Mouse (Mus musculus) adrenal gland, postnatal 10 days (tissue): ENCODE measurements around the gene Fhl2. TPM values are rescaled to one million over a fixed set of nuclear protein-coding genes. Genes with fewer than 3 reads are reported as not detected.
A peak's percentile ranks its signal among the peaks of the same experiment; 100 is the strongest.
"Not testable (repeated sequence)": the region's sequence is repeated elsewhere in the genome, so short reads cannot be mapped to it uniquely, and the experiment has no call there.

Experiments
- DNase-seq: peaks from one replicate; pipeline ENCODE4 v3.0.0; 2021; ENCODE audit warnings: mixed read lengths
- total RNA-seq, 2 experiments: library from RNA; stranded (reverse); gene quantifications; 2 replicates each; pipeline ENCODE4 v1.2.3; 2021

Fhl2 gene
- total RNA-seq, 2 experiments from 2014 or later = 16.3 to 20.8 TPM

DNA sequence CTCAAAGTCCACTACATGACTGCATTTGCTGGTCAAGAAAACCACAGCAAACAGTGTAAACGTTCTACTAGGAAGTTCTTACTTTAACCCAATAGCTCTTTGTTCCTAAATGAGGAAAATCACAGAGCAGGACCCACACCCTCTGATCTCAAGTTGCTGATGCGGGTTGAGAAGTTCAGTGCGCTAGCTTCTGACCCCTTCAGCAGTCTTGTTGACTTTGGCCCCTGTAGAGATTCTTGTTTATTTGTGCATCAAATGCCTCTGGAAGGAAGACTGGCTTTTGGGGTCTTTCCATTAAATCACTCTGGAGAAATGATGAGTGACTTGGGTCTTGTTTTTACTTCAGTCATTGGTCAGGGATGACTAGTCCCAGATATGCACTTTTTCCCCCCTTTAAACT is 46.6 kb downstream of the Fhl2 start:
- DNase-seq = no peak

DNA sequence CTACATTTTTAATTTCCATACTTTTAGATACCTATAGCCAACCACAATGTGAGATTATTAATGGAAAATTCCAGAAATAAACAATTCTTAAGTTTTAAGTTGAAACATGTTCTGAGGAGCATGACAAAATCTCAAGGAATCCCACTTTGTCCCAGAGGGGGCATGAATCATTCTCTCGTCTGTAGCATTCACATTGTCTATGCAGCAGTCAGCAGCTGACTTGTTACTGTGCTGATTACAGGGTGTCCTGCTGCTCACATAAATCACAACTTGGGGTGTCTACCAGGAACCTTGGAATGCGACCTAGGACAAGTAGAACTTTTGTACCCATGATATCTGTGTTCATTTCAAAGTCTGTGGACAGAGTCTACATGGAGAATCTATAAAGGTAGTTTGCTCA is 49.3 kb downstream of the Fhl2 start:
- no peak for DNase-seq

DNA sequence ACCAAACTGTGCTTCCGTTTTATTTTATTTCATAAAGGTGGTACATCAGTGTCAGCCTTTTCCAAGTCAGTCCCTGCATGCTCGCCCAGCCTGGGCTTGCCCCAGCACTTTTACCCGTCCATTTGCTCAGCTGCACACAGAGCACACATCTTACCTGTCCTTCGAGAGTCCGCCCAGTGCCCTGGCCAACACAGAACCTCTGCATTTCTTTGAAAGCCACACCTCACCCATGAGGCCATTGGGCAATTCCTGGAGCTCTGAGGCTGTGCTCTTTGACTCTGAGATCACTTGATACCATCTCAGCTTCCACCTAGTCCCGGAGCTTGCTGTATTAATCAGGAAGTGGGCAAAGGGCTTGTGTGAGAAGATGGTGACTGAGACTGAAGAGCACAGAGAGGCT is 51.4 kb downstream of the Fhl2 start:
- DNase-seq = no peak

DNA sequence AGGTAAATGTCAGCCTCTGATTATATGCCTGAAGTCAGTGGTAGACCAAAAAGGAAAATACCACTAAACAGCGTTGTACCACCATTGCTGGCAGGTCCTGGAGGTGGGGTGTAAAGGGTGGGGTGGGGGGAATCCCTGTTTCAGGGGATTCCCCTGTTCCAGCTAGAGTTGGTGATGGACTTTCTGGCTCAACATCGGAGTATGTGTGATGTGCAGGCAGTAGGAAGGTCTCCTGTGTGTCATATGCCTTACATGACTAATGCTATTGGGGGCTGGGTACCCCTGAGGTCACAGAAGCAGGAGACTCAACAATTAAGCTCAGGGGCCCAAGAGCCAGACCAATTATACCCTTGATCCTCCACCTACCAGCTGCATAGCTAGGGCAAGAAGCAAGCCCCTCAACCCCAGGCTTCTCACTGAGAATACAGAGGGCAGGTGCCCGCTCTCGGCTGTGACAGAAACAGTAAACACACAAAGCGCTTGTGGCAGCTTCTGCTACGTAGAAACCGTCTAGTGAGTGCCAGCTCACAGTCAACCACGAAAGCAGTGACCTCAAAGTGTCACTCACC is 52.4 kb downstream of the Fhl2 start:
- no peak for DNase-seq

DNA sequence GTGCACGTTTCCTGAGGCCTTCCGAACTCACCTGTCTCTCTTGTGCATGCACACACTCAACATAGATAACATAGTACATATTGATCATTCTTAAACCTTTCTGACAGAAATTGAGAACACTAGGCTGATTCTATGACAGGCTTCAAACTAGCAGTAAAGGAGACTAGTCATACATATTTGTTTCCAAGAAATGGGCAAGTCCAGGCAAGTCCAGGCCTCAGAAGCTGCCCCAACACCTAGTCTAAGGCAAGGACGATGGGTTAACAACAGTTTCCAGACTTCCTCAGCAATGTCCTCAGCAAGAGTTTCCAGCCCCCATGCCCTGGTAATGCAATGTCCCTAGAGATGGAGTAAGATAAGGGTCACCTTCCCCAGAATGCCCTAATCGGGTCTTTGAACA is 53.0 kb downstream of the Fhl2 start:
- no peak for DNase-seq

DNA sequence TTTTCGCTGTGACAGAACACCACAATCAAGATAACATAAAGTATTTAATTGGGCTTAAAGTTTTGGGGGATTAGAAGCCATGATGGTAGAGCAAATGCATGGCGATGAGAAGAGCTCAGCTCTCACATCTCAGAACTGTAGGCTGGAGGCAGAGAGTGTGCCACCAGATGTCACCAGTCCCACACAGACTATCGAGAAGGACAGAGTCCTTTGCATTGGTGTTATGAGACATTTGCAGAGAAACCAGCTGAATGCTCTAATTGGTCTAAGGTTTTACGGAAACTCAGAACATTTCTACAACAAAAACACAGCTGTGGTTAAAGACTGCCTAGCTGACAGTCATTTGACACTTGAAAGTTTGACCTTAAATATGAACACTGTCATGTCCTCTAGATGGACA is 53.5 kb downstream of the Fhl2 start:
- peak; percentile 8 for DNase-seq

DNA sequence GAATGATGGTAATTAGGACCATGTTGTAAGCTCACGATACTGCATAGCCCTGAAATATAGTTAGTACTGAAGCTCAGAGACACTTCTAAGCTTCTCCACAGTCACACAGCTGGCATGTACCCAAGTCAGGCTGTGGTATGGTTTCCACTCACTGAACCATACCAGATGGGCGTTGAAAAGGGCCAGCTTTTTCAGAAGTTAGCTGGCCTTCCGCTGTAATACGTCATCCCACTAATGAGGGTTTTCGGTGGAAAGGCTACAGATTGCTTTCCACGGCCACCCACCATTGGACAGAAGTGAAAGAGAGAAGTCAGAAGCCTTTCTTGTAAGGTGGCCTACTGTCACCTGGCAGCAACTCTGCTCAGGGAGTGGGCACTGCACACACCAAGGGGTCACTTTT is 53.9 kb downstream of the Fhl2 start:
- DNase-seq = no peak

DNA sequence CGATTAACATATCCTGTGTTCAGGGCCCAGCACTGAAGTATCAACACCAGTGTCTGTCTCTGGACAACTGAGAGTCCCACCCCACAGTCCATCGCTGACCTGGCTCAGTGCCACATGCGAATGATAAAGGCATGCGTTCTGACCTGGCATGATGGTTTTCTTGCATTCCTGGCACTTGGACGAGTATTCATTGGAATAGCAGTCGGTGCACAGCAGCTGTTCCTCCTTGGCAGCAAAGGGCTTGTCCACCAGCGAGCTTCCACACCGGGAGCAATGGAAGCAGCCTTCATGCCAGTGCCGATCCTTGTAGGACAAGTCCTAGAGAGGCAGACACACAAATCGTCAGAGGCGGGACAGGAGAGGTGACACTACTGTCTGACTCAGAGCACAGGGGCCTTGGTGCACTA is 55.2 kb downstream of the Fhl2 start:
- DNase-seq = peak; percentile 22

DNA sequence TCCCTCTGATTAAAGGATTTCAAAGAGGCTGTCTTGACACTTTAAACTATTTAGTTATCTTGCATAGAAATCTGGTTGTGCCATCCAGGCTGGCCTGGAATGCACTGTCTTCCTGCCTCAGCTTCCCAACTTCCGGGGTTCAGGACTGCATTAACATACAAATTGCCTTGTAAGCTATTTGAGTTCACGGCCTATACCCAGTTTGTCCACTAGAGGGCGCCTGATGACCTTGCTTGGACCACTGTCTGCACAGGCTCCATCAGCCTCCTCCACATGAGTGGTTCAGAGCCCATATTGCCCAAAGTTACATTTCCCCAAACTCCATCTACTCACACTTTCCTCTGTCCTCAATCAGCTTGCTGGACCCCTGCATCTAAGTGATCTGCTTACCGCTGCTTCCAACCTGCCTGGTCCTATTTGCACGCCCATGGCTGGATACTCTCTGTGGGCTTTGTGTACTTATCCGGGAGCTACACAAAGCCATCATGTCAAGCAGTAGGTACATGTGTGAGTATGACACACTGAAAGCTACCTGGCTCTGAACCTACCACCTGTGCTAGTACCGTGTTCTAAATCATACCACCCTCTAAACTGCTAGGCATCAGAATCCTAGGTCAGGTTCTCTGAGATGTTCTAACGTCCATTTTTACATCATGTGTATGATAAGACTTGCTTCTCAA is 57.1 kb downstream of the Fhl2 start:
- peak; percentile 91 for DNase-seq

DNA sequence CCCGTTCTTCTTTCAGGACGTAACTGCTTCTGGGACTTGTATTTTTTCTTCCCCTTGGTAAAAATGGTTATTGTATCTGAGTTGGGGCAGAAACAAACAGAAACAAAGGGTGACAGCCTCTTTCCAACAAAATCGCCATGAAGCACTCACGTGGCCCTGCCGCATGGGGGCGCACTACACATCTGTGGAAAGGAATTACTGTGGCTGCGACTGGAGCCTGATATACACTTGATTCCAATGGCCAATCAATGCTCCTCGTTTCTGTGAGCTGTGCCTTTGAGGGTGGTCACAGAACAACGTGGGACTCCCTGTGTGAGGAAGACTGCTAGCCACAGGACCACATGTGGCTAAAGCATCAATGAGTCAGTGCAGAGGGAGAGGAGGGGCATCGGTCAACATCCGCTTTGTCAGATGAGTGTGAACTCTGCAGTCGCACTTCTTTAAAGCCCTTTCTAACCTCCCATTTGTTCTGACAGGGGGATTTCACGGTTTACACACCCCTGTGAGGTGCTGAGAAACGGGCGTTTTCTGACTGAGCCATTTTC is 58.4 kb downstream of the Fhl2 start:
- DNase-seq = peak; percentile 8

DNA sequence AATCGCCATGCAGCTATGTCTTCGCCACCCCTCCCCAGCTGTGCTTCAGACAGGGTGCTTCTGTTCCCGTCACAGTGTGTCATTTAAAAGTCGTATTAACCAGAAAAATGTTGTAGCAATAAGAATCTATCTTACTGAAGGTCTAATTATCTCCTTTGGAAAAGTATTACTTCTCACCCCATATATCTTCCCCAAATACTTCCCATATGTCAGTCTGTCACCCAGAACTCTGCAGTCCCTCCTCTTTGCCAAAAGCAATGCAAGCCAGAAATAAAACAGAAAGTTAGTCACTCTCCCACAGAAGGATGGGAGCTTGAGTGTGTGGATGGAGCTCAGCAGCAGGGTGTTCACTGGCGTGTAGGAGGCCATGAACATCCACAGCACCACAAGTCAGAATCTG is 59.5 kb downstream of the Fhl2 start:
- no peak for DNase-seq

DNA sequence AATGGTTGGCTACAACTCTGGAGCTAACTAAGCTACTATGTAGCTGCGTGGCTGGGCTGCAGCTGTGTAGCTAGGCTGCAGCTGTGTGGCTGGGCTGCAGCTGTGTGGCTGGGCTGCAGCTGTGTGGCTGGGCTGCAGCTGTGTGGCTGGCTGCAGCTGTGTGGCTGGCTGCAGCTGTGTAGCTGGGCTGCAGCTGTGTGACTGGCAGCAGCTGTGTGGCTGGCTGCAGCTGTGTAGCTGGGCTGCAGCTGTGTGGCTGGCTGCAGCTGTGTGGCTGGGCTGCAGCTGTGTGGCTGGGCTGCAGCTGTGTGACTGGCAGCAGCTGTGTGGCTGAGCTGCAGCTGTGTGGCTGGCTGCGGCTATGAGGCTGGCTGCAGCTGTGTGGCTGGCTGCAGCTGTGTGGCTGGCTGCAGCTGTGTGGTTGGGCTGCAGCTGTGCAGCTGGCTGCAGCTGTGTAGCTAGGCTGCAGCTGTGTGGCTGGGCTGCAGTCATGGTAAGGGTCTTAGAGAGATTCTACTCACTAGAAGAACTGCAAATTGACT is 60.2 kb downstream of the Fhl2 start:
- DNase-seq = not testable (repeated sequence)

DNA sequence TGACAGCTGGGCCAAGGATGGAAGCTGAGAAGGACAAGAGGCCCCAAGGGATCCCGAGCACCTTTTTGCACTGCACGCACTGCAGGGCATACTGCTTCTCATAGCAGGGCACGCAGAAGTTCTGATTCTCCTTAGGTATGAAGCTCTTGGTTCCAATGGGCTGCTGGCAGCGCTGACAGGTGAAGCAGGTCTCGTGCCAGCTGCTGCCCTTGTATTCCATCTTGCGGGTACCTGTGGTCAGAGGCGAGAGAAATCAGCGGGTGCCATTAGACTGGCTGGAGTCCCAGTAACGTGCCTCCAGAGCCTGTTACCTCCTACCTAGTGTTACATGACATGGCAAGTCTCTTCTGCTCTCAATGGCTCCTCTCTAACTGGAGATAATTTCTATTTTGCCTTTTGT is 65.2 kb downstream of the Fhl2 start:
- no peak for DNase-seq

DNA sequence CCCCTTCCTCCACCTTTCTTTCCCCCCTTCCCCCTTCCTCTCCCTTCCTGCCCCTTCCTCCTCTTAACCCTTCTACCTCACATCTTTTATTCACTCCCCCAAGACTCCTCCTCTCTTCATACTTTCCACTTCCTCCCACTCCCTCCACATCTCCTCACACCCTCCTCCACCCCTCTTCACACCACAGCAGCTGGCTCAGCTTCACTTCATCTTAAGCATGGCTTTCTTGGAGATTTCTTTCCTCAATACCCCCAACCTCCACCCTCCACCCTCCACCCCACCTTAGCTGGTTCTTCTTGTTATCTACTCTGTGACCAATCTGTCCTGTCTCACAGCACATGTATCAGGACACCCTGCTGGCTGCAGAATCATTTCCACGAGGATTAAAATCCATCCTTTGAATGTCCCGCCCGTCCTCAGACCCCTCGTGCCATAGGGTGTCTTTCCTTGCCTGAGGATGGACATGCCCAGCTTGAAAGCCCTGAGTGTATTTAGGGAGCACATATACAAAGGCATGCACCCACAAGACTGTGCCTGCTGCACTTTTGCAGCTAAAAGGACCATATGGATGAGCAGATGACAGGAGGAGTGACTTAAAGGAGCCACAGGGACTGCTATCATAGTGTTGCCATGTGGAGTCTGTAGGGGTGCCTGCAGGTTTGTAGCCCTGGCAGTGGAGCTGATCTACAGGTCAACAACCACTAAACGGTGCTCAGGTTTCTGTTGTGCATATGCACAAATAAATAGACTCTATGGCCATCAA is 66.4 kb downstream of the Fhl2 start:
- DNase-seq = no peak

DNA sequence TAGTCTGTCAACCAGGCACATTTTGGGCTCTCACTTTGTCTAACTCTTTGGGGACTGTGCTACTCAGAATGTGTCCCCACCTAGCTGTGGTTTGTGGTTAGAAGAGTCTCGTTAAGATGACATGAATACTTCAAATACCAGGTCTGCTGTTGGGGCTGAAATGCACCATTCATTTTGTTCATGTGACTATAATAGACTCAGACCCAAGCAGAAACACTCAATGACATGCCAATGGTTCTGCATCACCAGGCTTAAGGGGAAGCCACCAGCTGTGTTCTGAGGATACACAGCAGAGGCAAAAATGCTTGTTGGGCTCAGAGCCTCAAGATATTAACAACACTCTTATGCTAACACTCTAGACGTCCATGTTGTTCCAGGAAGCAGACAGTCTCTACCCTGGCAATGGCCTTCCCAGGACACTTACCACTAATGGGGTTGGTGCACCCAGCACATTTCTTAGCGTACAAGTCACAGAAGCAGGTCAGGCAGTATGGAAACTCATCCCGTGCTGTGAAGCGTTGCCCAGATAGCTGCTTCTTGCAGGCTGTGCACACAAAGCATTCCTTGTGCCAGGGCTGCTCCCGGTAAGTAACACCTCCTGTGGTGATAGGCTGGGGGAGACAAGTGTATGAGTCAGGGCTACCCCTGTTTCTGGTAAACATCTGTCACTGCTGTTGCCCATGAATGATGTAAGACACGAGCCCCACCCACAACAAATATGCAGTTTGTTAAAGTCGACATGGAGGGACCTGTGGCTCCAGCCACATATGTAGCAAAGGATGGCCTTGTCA is 68.8 kb downstream of the Fhl2 start:
- DNase-seq = no peak

DNA sequence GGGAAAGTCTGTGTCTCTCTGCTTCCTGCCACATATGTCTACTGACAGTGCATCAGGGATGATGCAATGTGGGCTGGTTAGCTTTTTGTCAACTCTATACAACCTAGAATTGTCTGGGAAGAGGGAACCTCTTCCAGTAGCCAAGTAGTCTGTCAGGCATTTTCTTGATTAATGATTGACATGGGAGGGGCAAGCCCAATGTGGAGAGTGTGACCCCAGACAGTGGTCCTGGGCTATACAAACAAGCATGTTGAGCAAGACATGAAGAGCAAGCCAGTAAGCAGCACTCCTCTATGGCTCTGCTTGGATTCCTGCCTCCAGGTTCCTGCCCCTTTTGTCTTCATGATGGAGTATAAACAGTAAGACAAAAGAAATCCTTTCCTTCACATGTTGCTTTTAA is 69.6 kb downstream of the Fhl2 start:
- DNase-seq = no peak

DNA sequence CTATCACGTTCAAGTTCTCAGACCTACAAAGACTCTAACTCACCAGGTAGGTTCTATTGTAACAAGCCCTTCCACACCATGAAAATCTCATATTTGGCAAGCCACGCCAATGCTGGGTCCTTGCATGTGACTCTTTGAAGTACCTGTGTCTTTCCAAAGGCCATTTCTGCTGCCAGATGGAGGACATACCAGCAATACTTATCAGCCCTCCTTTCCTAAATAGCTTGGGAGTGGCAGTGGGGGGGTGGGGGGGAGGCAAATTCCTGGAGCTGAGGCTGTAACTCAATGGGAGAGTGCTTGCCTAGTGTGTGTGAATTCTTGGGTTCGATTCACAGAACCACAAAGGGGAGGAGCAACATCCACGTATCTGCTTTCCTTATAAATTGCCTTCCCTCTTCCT is 72.1 kb downstream of the Fhl2 start:
- no peak for DNase-seq

DNA sequence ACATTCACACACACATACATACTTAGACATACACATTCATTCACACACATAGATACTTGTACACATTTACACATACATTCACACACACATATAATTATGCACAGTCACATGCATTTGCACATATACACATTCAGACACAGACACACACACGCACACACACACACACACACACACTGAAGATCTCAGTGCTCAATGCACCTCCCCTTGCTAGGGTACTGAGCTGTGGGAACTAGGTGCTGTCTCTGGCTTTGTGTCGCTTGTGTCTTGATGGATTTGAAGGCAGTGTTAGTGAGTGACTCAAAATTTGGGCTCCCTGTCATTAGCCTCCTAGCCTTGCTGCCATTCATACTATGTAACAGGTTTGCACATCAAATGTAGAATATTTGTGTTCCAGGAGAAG is 74.2 kb downstream of the Fhl2 start:
- no peak for DNase-seq

DNA sequence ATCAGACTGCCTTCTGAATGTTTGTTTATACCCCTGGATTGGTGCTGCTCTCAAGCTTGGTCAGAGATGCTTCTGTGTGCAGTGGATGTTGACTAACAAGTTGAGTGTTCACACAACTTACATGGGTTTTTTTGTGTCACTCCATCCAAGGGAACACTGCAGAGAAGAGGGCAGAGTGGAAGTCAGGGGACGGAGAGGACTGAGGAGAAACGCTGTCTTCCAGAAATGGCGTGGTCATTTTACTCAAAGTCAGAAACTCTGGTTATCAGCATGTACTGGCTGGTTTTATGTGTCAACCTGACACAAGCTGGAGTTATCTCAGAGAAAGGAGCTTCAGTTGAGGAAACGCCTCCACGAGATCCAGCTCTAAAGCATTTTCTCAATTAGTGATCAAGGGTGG is 75.8 kb downstream of the Fhl2 start:
- no peak for DNase-seq

DNA sequence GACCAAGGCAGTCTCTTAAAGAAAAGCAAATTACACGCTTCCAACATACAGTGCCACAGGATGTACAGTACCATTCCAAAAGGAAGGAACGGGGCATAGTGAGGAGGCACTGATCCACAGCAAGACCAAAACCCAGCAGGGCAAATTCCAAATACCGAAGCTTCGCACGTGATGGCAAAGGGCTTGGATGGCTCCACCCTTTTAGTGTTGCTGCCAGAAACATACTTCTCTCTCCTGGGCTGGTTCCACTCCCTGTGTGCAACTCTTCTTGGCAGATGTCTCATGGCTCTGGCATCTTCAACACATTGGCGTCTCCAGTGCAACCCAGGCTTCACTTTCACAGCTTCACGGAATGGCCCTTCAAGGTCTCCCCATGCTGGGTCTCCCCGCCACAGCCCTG is 79.3 kb downstream of the Fhl2 start:
- peak; percentile 12 for DNase-seq

DNA sequence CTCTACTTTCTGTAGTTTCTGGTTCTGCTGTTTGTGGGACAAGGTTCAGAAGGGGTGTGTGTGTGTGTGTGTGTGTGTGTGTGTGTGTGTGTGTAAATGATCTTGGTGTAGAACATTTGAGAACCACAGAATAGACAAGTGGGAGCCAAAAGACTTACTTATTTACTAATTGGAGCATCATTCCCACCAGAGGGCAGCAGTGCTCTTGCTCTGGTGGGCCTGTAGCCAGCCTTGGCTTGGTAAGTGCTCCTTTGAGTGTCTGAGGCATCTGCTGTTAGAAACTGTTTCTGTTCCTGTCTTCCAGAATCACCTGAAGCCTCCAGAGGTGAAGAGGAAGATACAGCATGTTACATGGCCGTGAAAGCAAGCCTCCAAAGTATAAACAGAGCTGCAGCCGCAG is 83.9 kb downstream of the Fhl2 start:
- DNase-seq = peak; percentile 59

DNA sequence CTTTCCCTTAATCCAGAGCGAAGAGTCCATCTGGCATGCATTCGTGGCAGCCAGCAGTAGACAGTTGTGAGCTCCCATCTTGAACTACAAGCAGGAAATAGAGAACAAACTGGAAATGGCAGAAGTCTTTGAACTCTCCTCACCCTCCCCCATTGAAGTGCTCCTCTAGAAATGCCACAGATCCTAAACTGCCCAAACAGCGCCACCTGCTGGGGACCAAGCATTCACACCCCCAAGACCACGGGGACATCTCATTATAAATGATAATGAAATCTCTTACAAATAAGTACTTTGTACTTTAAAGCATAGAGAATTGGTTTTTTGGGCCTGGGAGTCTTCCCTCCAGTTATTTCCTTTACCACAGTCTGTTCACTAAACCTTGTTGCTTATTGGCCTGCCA is 86.2 kb downstream of the Fhl2 start:
- peak; percentile 76 for DNase-seq
